Mouse (Mus musculus) E14TG2a.4 (cell line): Measurements from ENCODE around the gene Strip1.

Experiments
- H3K27me3 ChIP-seq: 2 replicates; pipeline ENCODE4 v1.6.1; 2014; ENCODE audit warnings: low read length, control low read depth; ENCODE audit not compliant: insufficient read depth
- H3K36me3 ChIP-seq: 2 replicates; pipeline ENCODE4 v1.6.1; 2014; ENCODE audit warnings: low read length, control low read depth; ENCODE audit not compliant: insufficient read depth
- H3K4me1 ChIP-seq: replicated peaks from 2 replicates; pipeline ENCODE4 v1.6.1; 2014; ENCODE audit warnings: low read depth, low read length, control low read depth
- H3K4me3 ChIP-seq: replicated peaks from 2 replicates; pipeline ENCODE4 v1.5.1; 2014; ENCODE audit warnings: mild to moderate bottlenecking, low read length
- H3K9me3 ChIP-seq: 2 replicates; pipeline ENCODE4 v1.6.1; 2014; ENCODE audit warnings: low read length, control low read depth
- CTCF ChIP-seq: conservative IDR thresholded peaks from 2 replicates; pipeline ENCODE4 v1.5.1; 2014; ENCODE audit warnings: low read length
- NANOG ChIP-seq: IDR thresholded peaks from 2 replicates; pipeline ENCODE4 v1.6.1; 2014; ENCODE audit warnings: borderline replicate concordance, low read length, mixed read lengths
- POU5F1 ChIP-seq: IDR thresholded peaks from 2 replicates; pipeline ENCODE4 v1.6.1; 2014; ENCODE audit warnings: low read length, borderline replicate concordance

Gene Strip1

DNA sequence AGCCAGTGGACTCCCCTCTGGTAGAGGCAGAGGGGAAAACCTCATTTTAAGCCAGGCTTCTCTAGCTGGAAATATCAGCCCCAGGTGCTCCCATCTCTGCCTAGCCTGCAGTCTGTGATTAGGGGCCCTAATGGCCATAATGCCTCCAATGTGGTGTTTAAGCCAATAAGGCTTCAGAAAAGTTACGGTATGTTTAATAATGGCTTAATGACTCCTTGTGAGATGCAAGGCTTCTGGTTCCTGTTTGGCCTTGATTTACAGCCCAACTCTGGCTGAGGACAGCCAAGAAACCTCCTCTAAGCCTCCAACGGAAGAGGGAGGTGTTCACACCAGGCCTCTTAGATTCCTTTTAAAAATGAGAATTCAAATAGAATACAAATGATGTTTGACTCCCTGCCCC lies 37.9 kb downstream of the Strip1 start:
- no peaks in the 10 kb centered on the region for H3K36me3 ChIP-seq
- H3K27me3 ChIP-seq = peaks cover 93% of the 10 kb centered on the region
- H3K9me3 ChIP-seq = no peaks in the 10 kb centered on the region
- H3K4me1 ChIP-seq = peaks cover 30% of the 10 kb centered on the region
- TF ChIP-seq POU5F1 (no peak), NANOG (no peak), CTCF (no peak)
- no peak overlapping the region for H3K4me3 ChIP-seq

- H3K27me3 ChIP-seq = peaks cover 91% of the 10 kb centered on the region
- no peaks in the 10 kb centered on the region for H3K9me3 ChIP-seq
- no peak overlapping the region for H3K4me3 ChIP-seq
- no peaks in the 10 kb centered on the region for H3K36me3 ChIP-seq
- no peak for TF ChIP-seq CTCF
- no peak for TF ChIP-seq NANOG
- no peak for TF ChIP-seq POU5F1
- peaks cover 14% of the 10 kb centered on the region for H3K4me1 ChIP-seq
These were observed 39.9 kb downstream of the Strip1 start for GRCm38 (mm10) chr3:107591612-107592011.

DNA sequence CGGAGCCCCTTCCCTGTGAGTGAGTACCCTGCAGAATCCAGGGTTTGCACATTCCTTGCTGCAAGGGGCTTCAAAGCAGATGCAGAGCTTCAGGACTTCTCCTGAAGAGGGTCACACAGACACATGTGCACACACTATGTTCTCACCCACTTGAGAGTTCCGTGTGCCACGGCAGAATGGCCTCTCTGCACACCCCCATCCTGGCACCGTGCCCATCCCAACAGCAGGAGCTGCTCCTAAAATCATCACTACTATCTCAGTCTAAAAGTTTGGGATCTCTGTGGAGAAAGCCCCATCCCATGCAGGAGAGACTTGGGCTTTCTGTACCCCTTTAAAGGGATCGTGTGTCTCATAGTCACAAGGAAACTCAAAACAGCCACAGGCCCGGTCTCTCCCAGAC lies 45.0 kb downstream of the Strip1 start:
- H3K36me3 ChIP-seq = no peaks in the 10 kb centered on the region
- TF ChIP-seq POU5F1 (no peak), NANOG (no peak), CTCF (no peak)
- H3K27me3 ChIP-seq = peaks cover 95% of the 10 kb centered on the region
- H3K4me3 ChIP-seq = no peak overlapping the region
- no peaks in the 10 kb centered on the region for H3K9me3 ChIP-seq
- H3K4me1 ChIP-seq = peaks cover 16% of the 10 kb centered on the region; the same call in 1 of the 2 replicates

- Histone ChIP-seq H3K4me1 (peaks cover 16% of the 10 kb centered on the region; the same call in 1 of the 2 replicates), H3K27me3 (peaks cover 95% of the 10 kb centered on the region), H3K4me3 (no peak overlapping the region), H3K9me3 (no peaks in the 10 kb centered on the region), H3K36me3 (no peaks in the 10 kb centered on the region)
- TF ChIP-seq CTCF (no peak), POU5F1 (no peak), NANOG (no peak)
These were observed 47.6 kb downstream of the Strip1 start for GRCm38 (mm10) chr3:107583893-107584292.

DNA sequence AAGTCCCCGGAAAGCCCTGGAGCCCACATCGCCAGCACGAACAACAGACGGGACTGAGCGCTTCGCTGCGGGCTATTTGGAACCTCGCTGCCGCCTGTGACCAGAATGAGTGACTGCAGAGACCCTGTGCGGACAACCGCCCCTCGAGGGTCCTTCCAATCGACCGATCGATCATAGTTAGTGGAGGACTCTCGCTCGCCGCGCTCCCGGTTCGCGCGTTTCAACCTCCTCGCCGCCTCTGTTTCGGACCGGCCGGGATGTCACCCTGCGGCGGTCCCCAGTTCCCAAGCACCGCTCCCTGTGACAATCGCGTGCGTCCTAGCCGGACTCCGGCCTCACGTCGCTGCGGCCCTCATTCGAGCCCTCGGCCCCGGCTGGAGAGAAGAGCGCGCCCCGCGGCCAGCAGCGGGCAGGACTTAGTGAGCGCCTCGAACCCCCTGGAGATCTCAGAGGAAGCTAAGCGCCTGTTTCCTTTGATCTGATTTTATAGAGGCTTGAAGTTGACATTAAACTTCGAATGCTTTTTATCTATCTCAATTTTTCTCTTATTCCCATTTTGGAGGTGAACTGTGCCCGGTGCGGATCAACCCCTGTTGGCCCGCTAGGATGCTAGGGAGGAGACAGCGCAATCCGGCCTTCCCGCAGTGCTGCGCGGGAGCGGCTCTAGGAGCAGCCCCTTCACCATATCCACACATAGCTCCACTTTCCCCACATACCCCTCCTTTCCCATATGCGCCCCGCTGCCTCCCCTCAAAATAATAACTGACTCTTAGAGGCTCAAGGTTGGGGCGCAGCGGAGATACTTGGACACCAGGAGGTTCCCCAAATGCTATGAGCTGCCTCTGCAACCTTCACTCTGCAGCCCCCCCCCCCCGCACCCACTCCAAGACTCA lies 48.4 kb downstream of the Strip1 start:
- TF ChIP-seq POU5F1 (no peak), CTCF (no peak), NANOG (no peak)

GRCm38 (mm10) chr3:107582130-107582874 lies 49.2 kb downstream of the Strip1 start:
- peak overlapping the region; percentile 73 for H3K4me3 ChIP-seq
- H3K4me1 ChIP-seq = peaks cover 16% of the 10 kb centered on the region; the same call in 1 of the 2 replicates
- peaks cover 94% of the 10 kb centered on the region for H3K27me3 ChIP-seq
- H3K9me3 ChIP-seq = no peaks in the 10 kb centered on the region
- no peak for TF ChIP-seq POU5F1
- TF ChIP-seq NANOG = no peak
- TF ChIP-seq CTCF = no peak
- H3K36me3 ChIP-seq = no peaks in the 10 kb centered on the region

More for the DNA sequence above, 48.4 kb downstream of the Strip1 start:
- Histone ChIP-seq H3K4me3 (peak overlapping the region; percentile 73), H3K27me3 (peaks cover 95% of the 10 kb centered on the region), H3K9me3 (no peaks in the 10 kb centered on the region), H3K36me3 (no peaks in the 10 kb centered on the region), H3K4me1 (peaks cover 16% of the 10 kb centered on the region; the same call in 1 of the 2 replicates)

DNA sequence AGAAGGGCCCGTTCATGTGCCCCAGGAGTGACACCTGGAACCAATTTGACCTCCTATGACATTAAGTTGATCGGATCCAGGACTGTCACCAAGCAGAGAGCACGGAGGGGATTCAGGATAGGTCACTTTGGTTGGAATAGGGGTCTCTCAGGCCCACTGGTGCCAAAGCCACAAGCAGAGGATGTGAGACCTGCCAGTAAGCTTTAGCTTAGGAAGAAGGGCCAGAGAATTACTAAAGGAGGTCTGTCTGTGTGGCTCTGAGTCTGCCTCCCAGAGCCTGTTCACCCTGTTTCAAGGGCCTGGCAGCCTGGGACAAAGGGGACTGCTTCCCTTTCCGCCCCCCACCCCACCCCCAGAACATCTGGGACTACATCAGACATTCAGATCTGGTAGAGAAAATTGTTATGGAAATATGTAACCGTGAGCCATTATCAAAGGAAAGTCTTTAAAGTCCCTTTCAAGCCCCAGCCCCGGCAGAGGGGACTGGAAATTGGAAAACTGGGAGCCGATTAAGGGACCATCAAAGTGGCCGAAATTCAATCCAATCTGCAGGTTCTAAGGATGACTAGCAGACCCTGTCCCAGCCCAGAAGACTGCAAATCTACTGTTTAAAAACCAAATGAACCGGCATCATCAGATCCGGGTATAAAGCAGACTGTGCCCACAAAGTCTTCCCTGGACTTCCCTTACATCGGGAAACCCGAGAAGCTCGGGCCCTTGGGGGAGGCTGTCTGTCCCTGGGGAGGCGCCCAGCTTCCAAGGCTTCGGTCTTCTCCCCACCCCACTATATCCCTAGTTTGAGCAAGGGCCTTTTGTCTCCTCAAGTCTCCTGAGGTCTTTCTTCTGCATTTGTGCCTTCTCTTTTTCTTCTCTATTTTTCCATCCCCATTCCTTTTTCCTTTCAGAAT lies 50.1 kb downstream of the Strip1 start:
- Histone ChIP-seq H3K4me1 (peaks cover 16% of the 10 kb centered on the region; the same call in 1 of the 2 replicates), H3K36me3 (no peaks in the 10 kb centered on the region), H3K4me3 (no peak overlapping the region), H3K9me3 (no peaks in the 10 kb centered on the region), H3K27me3 (peaks cover 85% of the 10 kb centered on the region)
- TF ChIP-seq NANOG (no peak), CTCF (no peak)

DNA sequence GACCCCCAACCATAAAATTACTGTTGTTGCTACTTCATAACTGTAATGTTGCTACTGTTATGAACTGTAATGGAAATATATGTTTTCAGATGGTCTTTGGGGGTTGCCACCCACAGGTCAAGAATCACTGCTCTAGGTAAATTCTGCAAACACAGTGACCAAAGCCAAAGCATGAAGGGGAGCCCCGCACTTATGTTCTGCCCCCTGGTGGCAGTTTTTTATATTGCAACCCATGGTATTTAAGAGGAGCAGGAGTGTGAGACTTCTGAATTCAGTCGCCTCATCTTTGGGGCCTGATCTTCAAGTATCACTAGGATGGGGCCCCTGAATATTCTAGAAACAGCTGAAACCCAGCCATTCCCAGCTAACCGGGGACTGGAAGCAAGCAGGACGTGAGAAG lies 52.0 kb downstream of the Strip1 start:
- TF ChIP-seq NANOG (no peak), CTCF (peak; percentile 90)
- H3K4me3 ChIP-seq = no peak overlapping the region
- peaks cover 66% of the 10 kb centered on the region for H3K27me3 ChIP-seq
- H3K9me3 ChIP-seq = no peaks in the 10 kb centered on the region
- H3K4me1 ChIP-seq = peaks cover 16% of the 10 kb centered on the region; the same call in 1 of the 2 replicates
- no peaks in the 10 kb centered on the region for H3K36me3 ChIP-seq
